Mouse (Mus musculus): Measurements from ENCODE around the gene Cep85l. TPM values are rescaled to one million over a fixed set of nuclear protein-coding genes. Genes with fewer than 3 reads are reported as not detected.

Gene Cep85l
- total RNA-seq (2021): 10 to 100 TPM; 18.8 to 21.0 TPM
- long read RNA-seq, experiment 1, full-length matches to known transcripts: 2 of 3 reads
- long read RNA-seq, experiment 1, partial matches to known transcripts: 1 of 3 reads
- long read RNA-seq, experiment 1, other reads (novel, unspliced or antisense): 0 of 3 reads
- long read RNA-seq, experiment 2, partial matches to known transcripts: 3 of 4 reads
- long read RNA-seq, experiment 2, other reads (novel, unspliced or antisense): 1 of 4 reads

GRCm38 (mm10) chr10:53379709-53380106 is at the start of gene Cep85l:
Gene Cep85l, minus strand, starts transcription at chr10:53379947.
- intact Hi-C loops (cut with DNase I): loop anchor here (2.0 kb wide), 2 partner anchors 57 to 87 kb away; no protein-coding TSS in a partner anchor

GRCm38 (mm10) chr10:53428695-53429447 is 49.1 kb upstream of the Cep85l start:
- intact Hi-C loops (cut with DNase I): no loop called here

More at GRCm38 (mm10) chr10:53379709-53380106, at the start of gene Cep85l:
- peak; percentile 92 to 93 for DNase-seq

GRCm38 (mm10) chr10:53426524-53426923 is 46.8 kb upstream of the Cep85l start:
- intact Hi-C loops (cut with DNase I): no loop called here
- DNase-seq: no peak

More at GRCm38 (mm10) chr10:53428695-53429447, 49.1 kb upstream of the Cep85l start:
- peak; percentile 21 to 37 for DNase-seq

GRCm38 (mm10) chr10:53423091-53423490 is 43.3 kb upstream of the Cep85l start:
- intact Hi-C loops (cut with DNase I): no loop called here
- DNase-seq: no peak

GRCm38 (mm10) chr10:53422206-53422605 is 42.5 kb upstream of the Cep85l start:
- no peak for DNase-seq
- intact Hi-C loops (cut with DNase I): no loop called here

GRCm38 (mm10) chr10:53421613-53422012 is 41.9 kb upstream of the Cep85l start:
- DNase-seq: no peak
- intact Hi-C loops (cut with DNase I): no loop called here

GRCm38 (mm10) chr10:53420069-53420468 is 40.3 kb upstream of the Cep85l start:
- DNase-seq: no peak
- intact Hi-C loops (cut with DNase I): no loop called here

- intact Hi-C loops (cut with DNase I): no loop called here
- no peak for DNase-seq
Observed at GRCm38 (mm10) chr10:53419139-53419935, 39.6 kb upstream of the Cep85l start.

GRCm38 (mm10) chr10:53417015-53417414 is 37.3 kb upstream of the Cep85l start:
- DNase-seq: no peak
- intact Hi-C loops (cut with DNase I): no loop called here

GRCm38 (mm10) chr10:53416152-53416712 is 36.5 kb upstream of the Cep85l start:
- intact Hi-C loops (cut with DNase I): no loop called here
- no peak for DNase-seq

- no peak for DNase-seq
- intact Hi-C loops (cut with DNase I): loop anchor here (2.0 kb wide), 1 partner anchor 20 kb away; no protein-coding TSS in a partner anchor
Observed at GRCm38 (mm10) chr10:53415252-53415651, 35.5 kb upstream of the Cep85l start.

- intact Hi-C loops (cut with DNase I): loop anchor here (2.0 kb wide), 1 partner anchor 20 kb away; no protein-coding TSS in a partner anchor
- peak in 1 of 2 experiments; percentile 31 for DNase-seq
Observed at GRCm38 (mm10) chr10:53414092-53415085, 34.6 kb upstream of the Cep85l start.

- DNase-seq: no peak
- intact Hi-C loops (cut with DNase I): no loop called here
Observed at GRCm38 (mm10) chr10:53412936-53413335, 33.2 kb upstream of the Cep85l start.

GRCm38 (mm10) chr10:53412165-53412564 is 32.4 kb upstream of the Cep85l start:
- intact Hi-C loops (cut with DNase I): no loop called here
- DNase-seq: no peak

- intact Hi-C loops (cut with DNase I): no loop called here
- DNase-seq: no peak
Observed at GRCm38 (mm10) chr10:53410831-53411230, 31.1 kb upstream of the Cep85l start.

GRCm38 (mm10) chr10:53407422-53407821 is 27.7 kb upstream of the Cep85l start:
- no peak for DNase-seq
- intact Hi-C loops (cut with DNase I): no loop called here

- DNase-seq: no peak
- intact Hi-C loops (cut with DNase I): no loop called here
Observed at GRCm38 (mm10) chr10:53406845-53407244, 27.1 kb upstream of the Cep85l start.

- no peak for DNase-seq
- intact Hi-C loops (cut with DNase I): no loop called here
Observed at GRCm38 (mm10) chr10:53402293-53402692, 22.5 kb upstream of the Cep85l start.

GRCm38 (mm10) chr10:53399053-53399452 is 19.3 kb upstream of the Cep85l start:
- intact Hi-C loops (cut with DNase I): loop anchor here (2.0 kb wide), 1 partner anchor 38 kb away; no protein-coding TSS in a partner anchor
- DNase-seq: no peak
